Comparison of ENCODE assay signal across 19 mouse cellular contexts in the genomic region with DNA sequence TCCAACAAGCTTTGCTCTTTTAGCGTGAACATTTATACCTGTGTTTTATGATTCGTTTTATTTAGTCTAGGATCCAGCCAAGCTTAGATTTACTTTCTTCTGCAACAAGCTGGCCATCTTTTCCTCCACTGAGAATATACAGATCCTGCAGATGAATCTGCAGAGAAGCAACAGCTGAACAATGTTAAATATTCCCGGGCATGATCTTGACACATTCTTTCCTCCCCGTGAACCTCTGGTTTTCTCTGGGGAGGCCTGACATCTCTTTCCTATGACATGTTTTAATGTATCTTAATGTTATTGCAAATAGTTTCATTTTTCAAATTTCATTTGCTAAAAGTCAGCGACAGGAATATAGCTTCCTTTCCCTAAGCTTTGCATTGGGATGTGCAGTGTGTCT.
"Had no signal": no experiment of that assay in that cellular context is flagged by ENCODE, and none has a peak within 500 bp of the region (broad histone marks: within the 10 kb centered on the region; RNA-seq: fewer than 3 reads in every experiment).

No protein-coding gene starts in this region.

- H3K27ac ChIP-seq: limb, embryonic 12.5 days; limb, embryonic 15.5 days; liver, embryonic 14.5 days; lung, embryonic 15.5 days had no signal

- DNase-seq: kidney, adult 18-20 months; kidney, adult 9 months; kidney, postnatal 10 days; kidney, postnatal 36 days; left cerebral cortex, postnatal 4 days; liver, postnatal 0 days; lung, postnatal 10 days; lung, postnatal 4 days; midbrain, embryonic 14.5 days; right cerebral cortex, adult 18-20 months; right cerebral cortex, postnatal 14 days; right cerebral cortex, postnatal 4 days; thymus, postnatal 25 days had no signal

- ATAC-seq: liver, postnatal 0 days had no signal

- H3K27me3 ChIP-seq: limb, embryonic 15.5 days; lung, embryonic 15.5 days had no signal

- H3K9ac ChIP-seq: limb, embryonic 12.5 days; limb, embryonic 15.5 days; liver, embryonic 14.5 days; liver, postnatal 0 days; lung, embryonic 15.5 days had no signal

- H3K9me3 ChIP-seq: limb, embryonic 12.5 days; limb, embryonic 15.5 days; lung, embryonic 15.5 days had no signal

- H3K4me3 ChIP-seq: limb, embryonic 12.5 days; limb, embryonic 15.5 days; lung, embryonic 15.5 days had no signal

- H3K4me2 ChIP-seq: limb, embryonic 12.5 days; limb, embryonic 15.5 days; liver, embryonic 11.5 days; lung, embryonic 15.5 days; midbrain, embryonic 11.5 days had no signal

- H3K36me3 ChIP-seq: limb, embryonic 12.5 days; limb, embryonic 15.5 days; lung, embryonic 15.5 days had no signal
